9 mouse cellular contexts compared by ENCODE assay signal in genomic region chr17:46075116-46075485, GRCm38 (mm10). TPM values are rescaled to one million over a fixed set of nuclear protein-coding genes. Genes with fewer than 3 reads are reported as not detected.
DNase-seq lines count a peak whose midpoint lies in the region; ATAC-seq and TF ChIP-seq lines count a peak whose summit lies in the region.
"Had no signal": no experiment of that assay in that cellular context is flagged by ENCODE, and none has a peak within 500 bp of the region (broad histone marks: within the 10 kb centered on the region; RNA-seq: fewer than 3 reads in every experiment).

No protein-coding gene starts in this region.

- no peaks in the 10 kb centered on the region for H3K79me2 ChIP-seq in C2C12 (ENCODE audit: control insufficient read depth, insufficient read depth)
- H3K79me2 ChIP-seq in liver, adult 2 months (ENCODE audit: control insufficient read depth, insufficient read depth, low read length): no peaks in the 10 kb centered on the region

- TF ChIP-seq CTCF in C2C12 (IDR thresholded peaks at IDR 0.05; ENCODE audit: control insufficient read depth, insufficient read depth, insufficient read length): peak; percentile 60
- peak; percentile 77 for TF ChIP-seq CTCF in liver, adult 2 months (IDR thresholded peaks at IDR 0.05; ENCODE audit: low read depth, low read length)

- no peaks in the 10 kb centered on the region for H3K27me3 ChIP-seq in C2C12 (ENCODE audit: control insufficient read depth, insufficient read depth, insufficient read length)
- no peaks in the 10 kb centered on the region for H3K27me3 ChIP-seq in embryonic facial prominence, embryonic 11.5 days (ENCODE audit: control insufficient read depth, insufficient read depth, low read length)
- H3K27me3 ChIP-seq in liver, adult 2 months (ENCODE audit: control insufficient read depth, insufficient read depth, low read length): no peaks in the 10 kb centered on the region
- H3K27me3 ChIP-seq: hindbrain, embryonic 15.5 days had no signal

- H3K27ac ChIP-seq in embryonic facial prominence, embryonic 11.5 days (replicated peaks; ENCODE audit: low read depth, low read length): no peak overlapping the region
- no peak overlapping the region for H3K27ac ChIP-seq in liver, adult 2 months (replicated peaks; ENCODE audit: insufficient read depth, low read depth, low read length)
- H3K27ac ChIP-seq: hindbrain, embryonic 15.5 days had no signal

- peak; percentile 72 for DNase-seq in ES-CJ7 (ENCODE audit: low read depth, low spot score)
- peak; percentile 64 for DNase-seq in embryonic facial prominence, embryonic 11.5 days (ENCODE audit: low spot score)
- DNase-seq in liver, adult 2 months (ENCODE audit: extremely low read depth, low read depth, low spot score): peak; percentile 61
- peak; percentile 38 to 73 for DNase-seq in spleen, postnatal 10 days (ENCODE audit: low spot score in 2 of 2)
- no peak for DNase-seq in cerebellum, adult 9-10 months
- no peak for DNase-seq in layer of hippocampus, adult 11-12 months (ENCODE audit: low spot score)
- no peak for DNase-seq in cerebellum, adult 11 months

- TF ChIP-seq POLR2A in liver, adult 2 months (IDR thresholded peaks at IDR 0.05; ENCODE audit: extremely low read depth, insufficient read depth, low read length): no peak

- 52% methylated on average over 3 of the region's 3 CpGs for WGBS in embryonic facial prominence, embryonic 11.5 days
- 56% methylated on average over 3 of the region's 3 CpGs for WGBS in liver, adult 2 months

- H3K4me2 ChIP-seq in embryonic facial prominence, embryonic 11.5 days (ENCODE audit: low read depth, low read length): no peak overlapping the region
- H3K4me2 ChIP-seq: hindbrain, embryonic 15.5 days had no signal

- no peak for ATAC-seq in embryonic facial prominence, embryonic 11.5 days (replicated peaks; ENCODE audit: insufficient number of reproducible peaks, low FRiP score, low TSS enrichment, low read depth)

- H3K9ac ChIP-seq in embryonic facial prominence, embryonic 11.5 days (replicated peaks; ENCODE audit: low read length): no peak overlapping the region
- H3K9ac ChIP-seq in liver, adult 2 months (ENCODE audit: low read depth, low read length): no peak overlapping the region
- H3K9ac ChIP-seq: hindbrain, embryonic 15.5 days had no signal

- no peak overlapping the region for H3K4me3 ChIP-seq in C2C12 (ENCODE audit: insufficient read depth, poor library complexity, severe bottlenecking)
- H3K4me3 ChIP-seq in embryonic facial prominence, embryonic 11.5 days (ENCODE audit: low read depth, low read length): no peak overlapping the region
- H3K4me3 ChIP-seq in liver, adult 2 months (ENCODE audit: insufficient read depth, low read depth, low read length): no peak overlapping the region
- H3K4me3 ChIP-seq: hindbrain, embryonic 15.5 days had no signal

- no peaks in the 10 kb centered on the region for H3K9me3 ChIP-seq in embryonic facial prominence, embryonic 11.5 days (replicated peaks; ENCODE audit: control insufficient read depth, low read length)
- H3K9me3 ChIP-seq: hindbrain, embryonic 15.5 days had no signal

- H3K4me1 ChIP-seq in embryonic facial prominence, embryonic 11.5 days (ENCODE audit: control insufficient read depth, insufficient read depth, low read length): peaks cover 4% of the 10 kb centered on the region; the same call in 1 of the 2 replicates
- peaks cover 6% of the 10 kb centered on the region for H3K4me1 ChIP-seq in liver, adult 2 months (ENCODE audit: control insufficient read depth, insufficient read depth, low read length)

- no peaks in the 10 kb centered on the region for H3K36me3 ChIP-seq in C2C12 (ENCODE audit: control insufficient read depth, insufficient read depth)
- H3K36me3 ChIP-seq in embryonic facial prominence, embryonic 11.5 days (replicated peaks; ENCODE audit: control insufficient read depth, insufficient read depth, low read depth, low read length): no peaks in the 10 kb centered on the region
- no peaks in the 10 kb centered on the region for H3K36me3 ChIP-seq in liver, adult 2 months (ENCODE audit: control insufficient read depth, insufficient read depth, low read length)
- H3K36me3 ChIP-seq: hindbrain, embryonic 15.5 days had no signal

- H3K79me3 ChIP-seq in C2C12 (ENCODE audit: low read depth): no peaks in the 10 kb centered on the region

- no peak overlapping the region for H3ac ChIP-seq in C2C12 (ENCODE audit: control insufficient read depth, insufficient read length, low read depth)

TF ChIP-seq in C2C12, 6 proteins besides CTCF, POLR2A, EP300 and RAD21:
- TF ChIP-seq FOSL1 (IDR thresholded peaks at IDR 0.05; ENCODE audit: insufficient read depth, low read length, poor library complexity, severe bottlenecking): no peak
- peak; percentile 65 for TF ChIP-seq CEBPB (IDR thresholded peaks at IDR 0.05; ENCODE audit: low read depth)

RNA-seq across cellular contexts. Expression of gene Mrps18a, which starts 35.7 kb away (rescaled TPM):
- polyA plus RNA-seq in C2C12 (2012; fragmentation: generic; extraction: Trizol): 136 TPM
- polyA plus RNA-seq in embryonic facial prominence, embryonic 11.5 days (2014; fragmentation: Nextera tagmentation; extraction: Ambion mirVana): 133 and 134 TPM in 2 replicates
- 33.3 and 38.3 TPM in 2 replicates for total RNA-seq in liver, adult 2 months (2014; rRNA removed)
- polyA plus RNA-seq in liver, adult 2 months (2012; rRNA removed): 44.6 and 54.8 TPM in 2 replicates

RNA-seq across cellular contexts. Expression of gene Vegfa, which starts 42.9 kb away (rescaled TPM):
- 52.5 TPM for polyA plus RNA-seq in C2C12 (2012; fragmentation: generic; extraction: Trizol)
- polyA plus RNA-seq in embryonic facial prominence, embryonic 11.5 days (2014; fragmentation: Nextera tagmentation; extraction: Ambion mirVana): 2.9 and 3.2 TPM in 2 replicates
- total RNA-seq in liver, adult 2 months (2014; rRNA removed): 120 TPM in 2 replicates
- 188 and 288 TPM in 2 replicates for polyA plus RNA-seq in liver, adult 2 months (2012; rRNA removed)

Comparison
In these comparisons a context has a peak if more than half of its experiments do, and no peak if none do; other contexts are left out.
1. DNase-seq: peak in ES-CJ7 (single experiment), embryonic facial prominence, embryonic 11.5 days (single experiment), liver, adult 2 months (single experiment) and spleen, postnatal 10 days (2 of 2); none in cerebellum, adult 9-10 months (single experiment), layer of hippocampus, adult 11-12 months (single experiment) and cerebellum, adult 11 months (single experiment).
2. RNA of gene Vegfa, which starts 42.9 kb away (polyA plus RNA-seq): 188 to 288 TPM in liver, adult 2 months and 52.5 TPM in C2C12 (single experiment); 2.9 to 3.2 TPM in embryonic facial prominence, embryonic 11.5 days; every median in the first group is over 10 times any median in the second.